Mouse (Mus musculus) spleen, adult 2 months (tissue): ENCODE measurements at regions not wholly inside any gene's neighbourhood (a gene's known extent, or its start where the extent isn't known, plus 50 kb on each side); places are given as distances from the start of the nearest gene placed in this dataset.

ENCODE experiments used
- CTCF ChIP-seq: fragments of 200-500 bp; IDR thresholded peaks from 2 replicates; pipeline ENCODE4 v1.5.1; 2011; ENCODE audit warnings: mild to moderate bottlenecking, inconsistent platforms; ENCODE audit not compliant: insufficient read depth, insufficient read length, insufficient replicate concordance; ENCODE audit errors: extremely low read depth
- POLR2A ChIP-seq: fragments of 200-500 bp; IDR thresholded peaks from 2 replicates; pipeline ENCODE4 v1.6.1; 2011; ENCODE audit warnings: low read depth, low read length, inconsistent platforms

DNA sequence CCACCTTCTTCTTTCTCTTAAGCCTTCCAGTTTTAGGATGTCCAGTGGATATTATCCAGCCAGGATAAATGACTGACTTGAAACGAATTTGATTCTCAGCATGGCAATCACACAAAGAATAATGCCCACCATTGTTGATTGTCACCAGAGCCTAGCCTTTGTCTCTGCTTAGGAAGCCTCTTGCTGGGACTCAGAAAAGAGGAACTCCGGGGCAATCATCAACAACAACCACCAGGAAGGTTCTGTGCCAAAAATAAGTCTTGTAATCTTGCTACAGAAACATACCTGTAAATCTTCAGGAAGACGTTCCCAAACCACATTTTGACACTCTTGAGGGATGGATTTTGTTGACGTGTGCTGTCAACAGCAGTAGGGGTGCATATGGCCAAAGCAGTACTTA is 268.2 kb upstream of the Acvr2a start:
- no peak for TF ChIP-seq POLR2A
- no peak for TF ChIP-seq CTCF
